Mouse (Mus musculus) kidney, postnatal 14 days (tissue): Measurements from ENCODE around the gene Arpp21.

ENCODE experiments used
- DNase-seq: peaks from one replicate; pipeline ENCODE4 v3.0.0; 2022; ENCODE audit warnings: mixed read lengths

The Arpp21 gene

GRCm38 (mm10) chr9:112235696-112236397 lies at the start of gene Arpp21:
Gene Arpp21 (minus strand): TSS chr9:112235938.
- DNase-seq = no peak

GRCm38 (mm10) chr9:112272426-112272969 lies 36.8 kb upstream of the Arpp21 start:
- DNase-seq = no peak

DNA sequence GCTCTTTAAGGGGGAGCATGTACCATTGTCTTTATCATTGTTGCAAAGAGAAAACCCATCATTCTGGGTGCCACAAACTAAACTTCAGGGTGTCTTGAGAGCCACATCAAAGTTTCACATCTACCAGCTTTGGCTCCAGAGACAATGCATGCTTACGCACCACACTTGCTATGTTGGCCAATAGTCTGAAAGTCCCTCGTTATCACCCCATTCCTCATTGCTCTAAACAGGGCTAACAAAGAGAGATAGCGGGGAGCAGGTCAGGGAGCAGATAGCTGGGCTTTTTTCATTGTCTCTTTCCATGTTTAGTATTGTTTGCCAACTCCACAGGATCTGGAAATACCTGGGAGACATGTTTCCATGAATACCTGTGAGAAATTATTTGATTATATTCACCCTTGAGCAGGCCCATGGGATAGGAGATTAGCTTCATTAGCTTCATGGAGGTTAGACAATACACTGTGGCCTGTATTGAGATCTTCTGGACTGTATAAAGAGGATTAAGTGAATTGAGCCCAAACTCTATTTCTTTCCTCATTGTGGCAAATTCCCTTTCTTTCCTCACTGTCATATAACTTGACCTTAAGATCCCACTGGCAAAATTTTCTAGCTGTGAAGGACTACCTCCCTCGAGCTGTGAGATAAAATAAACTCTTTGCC lies 29.4 kb upstream of the Arpp21 start:
- no peak for DNase-seq

DNA sequence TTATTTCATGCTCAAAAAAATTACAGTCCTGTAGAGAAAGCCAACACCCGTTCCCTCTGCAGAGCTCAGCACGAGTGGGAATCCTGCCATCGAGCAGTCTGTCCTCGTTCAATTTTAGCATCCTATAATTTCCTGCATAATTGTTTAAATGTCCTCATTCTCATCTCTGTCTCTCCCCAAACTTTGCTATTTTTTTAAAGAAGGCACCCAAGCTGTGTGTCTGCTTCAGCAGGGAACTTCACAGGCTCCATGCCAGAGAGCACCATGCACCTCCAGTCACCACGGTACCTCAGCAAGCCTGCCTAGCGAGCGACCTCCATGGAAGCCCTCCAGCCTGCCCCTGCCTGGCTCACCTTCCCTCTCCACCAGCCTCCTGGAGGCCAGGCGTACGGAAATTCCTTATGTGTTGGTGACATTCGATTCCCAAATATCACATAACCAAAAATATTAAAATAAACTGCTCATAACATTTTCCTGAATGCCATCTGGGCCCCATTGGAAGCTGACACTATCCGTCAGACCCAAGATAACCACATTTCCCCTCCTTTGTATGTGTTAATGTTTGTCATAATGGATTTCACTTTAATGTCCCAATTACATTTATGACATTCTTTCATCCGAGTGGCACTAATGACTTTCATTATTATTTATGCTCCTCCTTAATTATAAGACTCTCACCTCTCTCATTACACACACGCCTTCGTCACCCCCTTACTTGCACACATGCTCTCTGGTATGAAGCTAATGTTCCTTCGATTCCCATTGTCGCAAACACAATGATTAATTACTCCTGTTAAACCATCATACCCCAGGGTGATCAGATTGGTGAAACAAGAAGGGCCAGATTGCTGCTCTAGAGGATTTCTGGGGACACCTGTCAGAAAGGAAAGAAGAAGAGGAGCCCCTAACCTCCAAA lies 26.5 kb upstream of the Arpp21 start:
- no peak for DNase-seq

DNA sequence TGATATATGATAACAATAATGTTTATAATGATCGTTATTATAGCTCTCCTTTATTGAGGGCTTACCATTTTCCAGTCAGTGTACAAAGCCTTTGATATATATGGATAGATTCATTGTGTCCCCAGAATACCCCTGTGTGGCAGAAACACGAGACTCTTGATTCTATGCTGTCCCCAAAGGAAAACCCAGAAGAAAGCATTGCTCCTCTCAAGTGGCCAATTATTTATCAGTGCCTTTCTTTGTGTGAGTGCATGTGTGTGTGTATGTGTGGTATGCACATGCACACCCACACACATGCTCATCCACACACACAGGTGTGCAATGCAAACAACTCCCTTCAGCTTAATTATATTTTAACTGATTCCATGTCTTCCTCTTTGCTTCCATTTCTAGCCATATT lies 25.8 kb upstream of the Arpp21 start:
- DNase-seq = no peak

DNA sequence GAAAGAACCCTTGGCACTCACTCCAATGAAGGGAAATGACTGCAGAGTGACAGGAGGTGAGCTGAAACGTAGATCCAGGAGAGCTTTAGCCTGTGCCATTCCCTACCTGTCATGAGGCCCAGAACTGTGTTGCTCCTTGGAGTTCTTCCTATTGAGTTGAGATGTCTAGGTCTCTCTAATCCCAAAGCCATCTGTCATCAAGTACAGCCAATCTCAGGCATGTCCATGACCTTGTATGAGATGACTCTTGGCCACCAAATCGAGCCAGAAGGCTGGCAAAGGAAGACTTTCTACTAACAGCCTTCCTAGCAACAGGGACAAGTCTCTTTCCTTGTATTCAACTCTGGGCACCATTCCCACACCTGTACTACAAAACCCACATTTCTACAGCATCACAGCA lies 25.0 kb upstream of the Arpp21 start:
- DNase-seq = no peak

GRCm38 (mm10) chr9:112258560-112258959 lies 22.8 kb upstream of the Arpp21 start:
- no peak for DNase-seq

- no peak for DNase-seq
These were observed 20.2 kb upstream of the Arpp21 start for GRCm38 (mm10) chr9:112255971-112256370.

GRCm38 (mm10) chr9:112253730-112254129 lies 18.0 kb upstream of the Arpp21 start:
- DNase-seq = no peak

- no peak for DNase-seq
These were observed 16.1 kb upstream of the Arpp21 start for GRCm38 (mm10) chr9:112251857-112252256.

DNA sequence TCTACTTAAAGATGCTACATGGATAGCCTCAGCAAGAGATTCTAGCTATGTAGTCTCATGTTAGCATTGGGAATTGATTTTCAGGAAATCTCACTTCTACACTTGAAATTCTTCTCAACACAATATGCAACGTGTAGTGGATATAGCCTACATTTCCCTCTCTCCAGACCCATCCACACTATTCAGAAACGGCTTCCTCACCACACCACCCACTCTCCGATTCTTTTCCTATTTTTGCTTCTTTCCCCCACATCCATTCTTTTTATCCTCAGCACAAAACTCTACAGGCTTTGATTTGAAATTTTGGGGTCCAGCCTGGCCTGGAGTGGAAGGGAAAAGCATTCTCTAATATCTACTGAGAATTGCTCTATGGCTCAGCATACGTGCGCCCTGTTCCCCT lies 15.6 kb upstream of the Arpp21 start:
- no peak for DNase-seq

DNA sequence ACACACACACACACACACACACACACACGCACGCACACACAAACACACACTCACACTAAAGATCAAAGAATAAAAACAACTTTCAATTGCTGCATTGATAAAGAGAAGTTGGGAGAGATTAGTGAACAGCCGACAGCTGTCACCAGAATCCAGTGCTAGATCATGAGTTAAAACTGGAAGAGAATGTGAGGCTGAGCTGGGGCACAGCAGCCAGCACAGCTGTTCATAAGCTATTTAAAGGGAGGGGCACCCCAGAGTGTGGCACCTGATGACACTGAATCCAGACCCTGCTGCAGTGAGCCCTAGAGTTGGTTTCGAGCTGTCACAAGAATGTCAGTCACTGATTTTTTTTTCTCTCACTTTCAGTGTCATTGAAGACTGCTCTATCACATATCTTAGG lies 14.0 kb upstream of the Arpp21 start:
- DNase-seq = no peak

- no peak for DNase-seq
These were observed 11.4 kb upstream of the Arpp21 start for GRCm38 (mm10) chr9:112247183-112247582.

- DNase-seq = no peak
These were observed 2.4 kb upstream of the Arpp21 start for GRCm38 (mm10) chr9:112238168-112238567.

GRCm38 (mm10) chr9:112236551-112236950 lies 813 bp upstream of the Arpp21 start:
- no peak for DNase-seq

DNA sequence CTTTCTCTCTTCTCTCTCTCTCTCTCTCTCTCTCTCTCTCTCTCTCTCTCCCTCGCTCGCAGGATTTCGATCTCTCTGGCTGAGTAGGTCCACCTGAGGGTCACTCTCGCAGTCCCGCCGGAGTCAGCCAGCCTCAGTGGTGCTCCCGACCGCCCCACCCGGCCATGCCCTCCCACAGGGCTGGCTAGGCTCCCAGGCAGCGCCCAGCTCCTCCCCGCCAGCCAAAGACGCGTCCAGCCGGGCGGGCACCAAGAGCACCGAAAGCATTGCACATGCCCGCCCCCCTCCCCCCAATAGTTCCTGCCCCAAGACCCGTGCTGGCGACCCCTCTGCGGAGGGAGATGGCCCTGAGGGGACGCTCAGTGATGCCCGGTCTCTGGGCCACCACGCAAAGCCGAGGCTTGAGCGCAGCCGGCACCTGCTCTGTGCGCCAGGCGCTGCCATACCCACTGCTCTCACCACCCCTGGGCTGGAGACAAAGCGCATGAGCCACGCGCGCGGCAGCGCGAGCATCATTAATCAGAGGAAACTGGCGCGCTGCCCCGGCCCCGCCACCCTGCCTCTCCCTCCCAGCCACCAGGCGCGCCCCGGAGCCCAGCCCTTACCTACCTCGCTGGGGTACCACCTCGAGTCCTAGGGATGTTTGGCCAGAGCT lies 570 bp downstream of the Arpp21 start:
- DNase-seq = no peak

GRCm38 (mm10) chr9:112234505-112235024 lies 1.2 kb downstream of the Arpp21 start:
- no peak for DNase-seq

DNA sequence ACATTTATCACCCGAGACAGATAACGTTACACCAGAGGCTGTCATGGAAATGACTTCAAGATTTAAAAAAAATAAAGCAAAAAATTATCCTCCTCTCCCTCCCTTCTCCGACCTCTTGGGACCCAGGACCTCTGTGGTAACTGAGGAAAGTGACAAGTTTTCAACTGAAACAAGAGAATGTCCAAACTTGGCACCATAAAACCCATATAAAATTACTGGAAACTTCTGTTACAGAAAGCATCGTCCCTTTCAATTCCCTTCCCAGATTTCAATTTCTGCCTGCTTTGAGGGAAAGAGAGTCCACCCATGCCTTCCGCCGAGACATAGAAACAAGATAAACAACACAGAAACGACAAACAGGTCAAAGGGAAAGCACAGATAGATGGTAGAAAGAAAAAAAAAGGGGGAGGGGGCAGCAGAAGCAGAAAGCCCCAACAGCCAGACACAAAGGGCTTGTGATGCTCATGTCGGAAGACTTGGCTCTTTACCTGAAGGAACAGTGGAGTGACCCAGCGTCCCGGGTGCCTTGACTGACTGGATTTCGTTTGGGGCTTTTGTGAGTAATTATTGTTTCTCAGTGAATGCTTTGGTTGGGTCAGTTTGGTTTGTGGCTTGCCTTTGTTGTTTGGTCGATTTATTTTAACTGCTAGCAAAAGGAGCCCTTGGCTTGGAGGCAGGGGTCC lies 1.8 kb downstream of the Arpp21 start:
- DNase-seq = no peak

GRCm38 (mm10) chr9:112233378-112233777 lies 2.4 kb downstream of the Arpp21 start:
- DNase-seq = no peak

GRCm38 (mm10) chr9:112231935-112232575 lies 3.7 kb downstream of the Arpp21 start:
- DNase-seq = no peak

- no peak for DNase-seq
These were observed 4.4 kb downstream of the Arpp21 start for GRCm38 (mm10) chr9:112231383-112231782.
